Comparison of ENCODE assay signal across 12 mouse cellular contexts in the genomic region with DNA sequence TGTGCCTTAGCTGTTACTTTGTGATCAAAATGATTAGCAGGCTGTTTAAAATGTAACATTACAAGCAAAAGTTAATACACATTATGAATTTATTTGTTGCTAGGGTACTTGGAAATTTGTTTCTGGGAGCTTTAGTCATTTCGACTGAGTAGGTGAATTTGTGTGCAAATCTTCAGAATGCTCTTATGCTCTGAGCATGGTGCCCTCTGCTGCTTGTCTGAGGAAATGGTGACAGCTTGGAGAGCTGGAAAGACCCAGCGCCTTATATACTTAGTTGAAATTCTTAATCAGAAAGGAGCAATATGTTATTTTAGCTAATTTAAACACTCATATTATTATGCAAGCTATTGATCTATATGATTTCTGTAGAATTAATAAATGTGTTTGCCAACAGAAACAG. TPM values are rescaled to one million over a fixed set of nuclear protein-coding genes. Genes with fewer than 3 reads are reported as not detected.
DNase-seq lines count a peak whose midpoint lies in the region; ATAC-seq and TF ChIP-seq lines count a peak whose summit lies in the region.
"Had no signal": no experiment of that assay in that cellular context is flagged by ENCODE, and none has a peak within 500 bp of the region (broad histone marks: within the 10 kb centered on the region; RNA-seq: fewer than 3 reads in every experiment).

No protein-coding gene starts in this region.

- intact Hi-C loops in left cerebral cortex, postnatal 4 days (cut with DNase I): no loop called here

- no peak overlapping the region for H3K27ac ChIP-seq in forebrain, embryonic 14.5 days (ENCODE audit: low read depth, low read length)
- H3K27ac ChIP-seq in forebrain, embryonic 10.5 days: no peak overlapping the region
- H3K27ac ChIP-seq in CH12.LX (ENCODE audit: insufficient read depth, low read depth): no peak overlapping the region

- 35% methylated on average over 2 of the region's 2 CpGs for WGBS in forebrain, embryonic 14.5 days
- WGBS in forebrain, embryonic 10.5 days: 42% methylated on average over 2 of the region's 2 CpGs

- in situ Hi-C loops in CH12.LX (cut with MboI; ENCODE audit: low pct_ligation_motif_present, low pct_unique_long_range_greater_than_20kb, low sequenced_read_pairs): no loop called here

- H3K9me3 ChIP-seq in forebrain, embryonic 14.5 days (replicated peaks; ENCODE audit: control insufficient read depth, low read length): no peaks in the 10 kb centered on the region
- H3K9me3 ChIP-seq in forebrain, embryonic 10.5 days: no peaks in the 10 kb centered on the region
- H3K9me3 ChIP-seq in CH12.LX (replicated peaks; ENCODE audit: low read length): no peaks in the 10 kb centered on the region

- ATAC-seq in forebrain, embryonic 14.5 days: no peak
- ATAC-seq: CD4-positive, CD25-positive, alpha-beta regulatory T cell, adult 4 months had no signal

- no peaks in the 10 kb centered on the region for H3K27me3 ChIP-seq in forebrain, embryonic 14.5 days (replicated peaks; ENCODE audit: control insufficient read depth, insufficient read depth, low read length)
- H3K27me3 ChIP-seq in forebrain, embryonic 10.5 days (ENCODE audit: poor library complexity, severe bottlenecking): no peaks in the 10 kb centered on the region
- peaks cover 7% of the 10 kb centered on the region for H3K27me3 ChIP-seq in CH12.LX (replicated peaks)

- DNase-seq in forebrain, embryonic 14.5 days (ENCODE audit: low spot score): peak; percentile 59
- no peak for DNase-seq in forebrain, embryonic 10.5 days (ENCODE audit: extremely low spot score, low spot score)
- DNase-seq in left cerebral cortex, adult 18-20 months (ENCODE audit: low spot score in 2 of 2): peak; percentile 3 to 12
- DNase-seq in left cerebral cortex, postnatal 4 days: no peak
- DNase-seq in CH12.LX (ENCODE audit: extremely low read depth): peak; percentile 11
- peak; percentile 55 for DNase-seq in embryo, embryonic 10.5 days (ENCODE audit: low spot score)
- DNase-seq in cerebellum, adult 9-11 months: no peak
- no peak for DNase-seq in ovary, postnatal 36 days (ENCODE audit: low spot score)

- H3K9ac ChIP-seq in forebrain, embryonic 14.5 days (ENCODE audit: low read length): no peak overlapping the region
- H3K9ac ChIP-seq in CH12.LX (ENCODE audit: insufficient read depth, low read depth): no peak overlapping the region

- H3K4me2 ChIP-seq in forebrain, embryonic 14.5 days (ENCODE audit: low read length): no peak overlapping the region
- no peak overlapping the region for H3K4me2 ChIP-seq in CH12.LX (ENCODE audit: insufficient read depth, low read depth, poor library complexity, severe bottlenecking)

- H3K4me3 ChIP-seq in forebrain, embryonic 14.5 days (ENCODE audit: low read depth, low read length): no peak overlapping the region
- no peak overlapping the region for H3K4me3 ChIP-seq in forebrain, embryonic 10.5 days
- H3K4me3 ChIP-seq in CH12.LX (replicated peaks in 1 of 3; ENCODE audit: low read depth in 2 of 3, low read length in 2 of 3, poor library complexity in 1 of 3): no peak overlapping the region

- TF ChIP-seq POLR2A in CH12.LX (IDR thresholded peaks at IDR 0.05; ENCODE audit: low read depth, low read length): no peak

- peak in 1 of 2 experiments; percentile 62; a peak in 2 of 4 replicates for TF ChIP-seq CTCF in CH12.LX (conservative IDR thresholded peaks at IDR 0.05 in 1 of 2, IDR thresholded peaks at IDR 0.05 in 1 of 2; ENCODE audit: low read depth in 2 of 2, low read length in 2 of 2)

- no peaks in the 10 kb centered on the region for H3K4me1 ChIP-seq in forebrain, embryonic 14.5 days (ENCODE audit: control insufficient read depth, insufficient read depth, low read length)
- no peaks in the 10 kb centered on the region for H3K4me1 ChIP-seq in forebrain, embryonic 10.5 days
- H3K4me1 ChIP-seq in CH12.LX (ENCODE audit: control insufficient read depth in 1 of 2, insufficient read depth in 2 of 2): no peaks in the 10 kb centered on the region

- TF ChIP-seq RAD21 in CH12.LX (IDR thresholded peaks at IDR 0.05; ENCODE audit: low read depth, low read length): peak; percentile 24

- H3K79me2 ChIP-seq in CH12.LX (replicated peaks; ENCODE audit: control insufficient read depth, extremely low read depth, insufficient read depth, poor library complexity, severe bottlenecking): no peaks in the 10 kb centered on the region

- dilution Hi-C loops in CH12.LX (cut with MboI; ENCODE audit: extremely low pct_ligation_motif_present, extremely low pct_unique_long_range_greater_than_20kb, low sequenced_read_pairs): no loop called here

- no peaks in the 10 kb centered on the region for H3K36me3 ChIP-seq in forebrain, embryonic 14.5 days (ENCODE audit: control insufficient read depth, insufficient read depth, low read length)
- no peaks in the 10 kb centered on the region for H3K36me3 ChIP-seq in forebrain, embryonic 10.5 days (replicated peaks)
- no peaks in the 10 kb centered on the region for H3K36me3 ChIP-seq in CH12.LX (replicated peaks in 1 of 2; ENCODE audit: control insufficient read depth in 1 of 2, insufficient read depth in 1 of 2, low read length in 1 of 2)

- no peak for TF ChIP-seq EP300 in CH12.LX (IDR thresholded peaks at IDR 0.05; ENCODE audit: low read length)

TF ChIP-seq in CH12.LX, 34 proteins besides CTCF, POLR2A, EP300 and RAD21:
- no peak for TF ChIP-seq POLR2AphosphoS2 (IDR thresholded peaks at IDR 0.05; ENCODE audit: low read depth, low read length)
- peak; percentile 61 for TF ChIP-seq SMC3 (IDR thresholded peaks at IDR 0.05; ENCODE audit: low read depth, low read length)

RNA-seq across cellular contexts. Expression of a gene that starts 33.8 kb away (rescaled TPM):
- polyA plus RNA-seq in forebrain, embryonic 14.5 days (2014; fragmentation: Nextera tagmentation; extraction: Ambion mirVana): not detected in 2 replicates
- polyA plus RNA-seq in forebrain, embryonic 10.5 days (2016; fragmentation: Nextera tagmentation; extraction: Ambion mirVana): not detected in 2 replicates
- not detected for total RNA-seq in left cerebral cortex, adult 18-20 months (2021)
- total RNA-seq in left cerebral cortex, postnatal 4 days (2021): not detected
- not detected in 2 replicates for total RNA-seq in CH12.LX (2012; rRNA removed)
- not detected in 2 replicates for total RNA-seq in CH12.LX (2014; rRNA removed)
- polyA plus RNA-seq in CH12.LX (2012; ENCODE audit: insufficient read length, low read depth): not detected in 2 replicates
- total RNA-seq: left cerebral cortex, postnatal 10 days; megakaryocyte, adult 5-6 weeks had no signal
- polyA plus RNA-seq: CD4-positive, CD25-positive, alpha-beta regulatory T cell, adult 4 months; heart, embryonic 16.5 days had no signal

RNA-seq across cellular contexts. Expression of a gene that starts 34.3 kb away (rescaled TPM):
- not detected in 2 replicates for polyA plus RNA-seq in forebrain, embryonic 14.5 days (2014; fragmentation: Nextera tagmentation; extraction: Ambion mirVana)
- not detected in 2 replicates for polyA plus RNA-seq in forebrain, embryonic 10.5 days (2016; fragmentation: Nextera tagmentation; extraction: Ambion mirVana)
- total RNA-seq in left cerebral cortex, adult 18-20 months (2021): not detected
- not detected for total RNA-seq in left cerebral cortex, postnatal 4 days (2021)
- not detected in 2 replicates for total RNA-seq in CH12.LX (2012; rRNA removed)
- total RNA-seq in CH12.LX (2014; rRNA removed): not detected in 2 replicates
- polyA plus RNA-seq in CH12.LX (2012; ENCODE audit: insufficient read length, low read depth): not detected in 2 replicates
- total RNA-seq: megakaryocyte, adult 5-6 weeks had no signal
- polyA plus RNA-seq: CD4-positive, CD25-positive, alpha-beta regulatory T cell, adult 4 months; heart, embryonic 16.5 days had no signal

Comparison
In these comparisons a context has a peak if more than half of its experiments do, and no peak if none do; other contexts are left out.
1. DNase-seq: peak in forebrain, embryonic 14.5 days (single experiment), left cerebral cortex, adult 18-20 months (2 of 2), CH12.LX (single experiment) and embryo, embryonic 10.5 days (single experiment); none in forebrain, embryonic 10.5 days (single experiment), left cerebral cortex, postnatal 4 days (single experiment), cerebellum, adult 9-11 months (single experiment) and ovary, postnatal 36 days (single experiment).